Mouse (Mus musculus) thymus, adult 2 months (tissue): ENCODE measurements around the gene Ltbp3. TPM values are rescaled to one million over a fixed set of nuclear protein-coding genes. Genes with fewer than 3 reads are reported as not detected.

ENCODE experiments used
- DNase-seq: peaks from one replicate; pipeline ENCODE4 v3.0.0; 2021
- H3K27ac ChIP-seq: fragments of 200-500 bp; 2 replicates; pipeline ENCODE4 v1.5.1; 2012; ENCODE audit warnings: low read length, control low read depth; ENCODE audit not compliant: control insufficient read depth, insufficient read depth
- H3K27me3 ChIP-seq: fragments of 200-500 bp; 2 replicates; pipeline ENCODE4 v1.6.1; 2012; ENCODE audit warnings: mild to moderate bottlenecking, low read length, moderate library complexity, mixed read lengths; ENCODE audit not compliant: control insufficient read depth, insufficient read depth
- H3K36me3 ChIP-seq: fragments of 200-500 bp; 2 replicates; pipeline ENCODE4 v1.6.1; 2012; ENCODE audit warnings: mild to moderate bottlenecking, low read length, moderate library complexity; ENCODE audit not compliant: control insufficient read depth, insufficient read depth
- H3K4me1 ChIP-seq: fragments of 200-500 bp; replicated peaks from 2 replicates; pipeline ENCODE4 v1.6.1; 2012; ENCODE audit warnings: low read length; ENCODE audit not compliant: control insufficient read depth, insufficient read depth
- H3K4me3 ChIP-seq: fragments of 200-500 bp; 2 replicates; pipeline ENCODE4 v1.5.1; 2012; ENCODE audit warnings: mild to moderate bottlenecking, low read length, control low read depth, moderate library complexity; ENCODE audit not compliant: control insufficient read depth, insufficient read depth
- CTCF ChIP-seq: fragments of 200-500 bp; IDR thresholded peaks from 2 replicates; pipeline ENCODE4 v1.5.1; 2012; ENCODE audit warnings: mild to moderate bottlenecking, control low read depth, low read length, moderate library complexity, borderline replicate concordance; ENCODE audit not compliant: control insufficient read depth, poor library complexity, insufficient read depth; ENCODE audit errors: extremely low read depth
- POLR2A ChIP-seq: fragments of 200-500 bp; IDR thresholded peaks from 2 replicates; pipeline ENCODE4 v1.6.1; 2012; ENCODE audit warnings: mild to moderate bottlenecking, low read length, control low read depth, moderate library complexity; ENCODE audit not compliant: control insufficient read depth, poor library complexity, insufficient read depth; ENCODE audit errors: extremely low read depth
- WGBS: fragments of 180-500 bp; shearing (Covaris S2); methylation state at CpG from one replicate; pipeline ENCODE4 v1.1.7; 2018; 5-methylcytosine and 5-hydroxymethylcytosine counted together
- polyA plus RNA-seq: library from polyadenylated mRNA; depleted of rRNA; stranded (reverse); fragments of >200 nt; gene quantifications from 2 replicates; pipeline ENCODE4 v1.2.3, GENCODE M21; 2012

Ltbp3 gene
- polyA plus RNA-seq, 1 experiment = 37.7 TPM

DNA sequence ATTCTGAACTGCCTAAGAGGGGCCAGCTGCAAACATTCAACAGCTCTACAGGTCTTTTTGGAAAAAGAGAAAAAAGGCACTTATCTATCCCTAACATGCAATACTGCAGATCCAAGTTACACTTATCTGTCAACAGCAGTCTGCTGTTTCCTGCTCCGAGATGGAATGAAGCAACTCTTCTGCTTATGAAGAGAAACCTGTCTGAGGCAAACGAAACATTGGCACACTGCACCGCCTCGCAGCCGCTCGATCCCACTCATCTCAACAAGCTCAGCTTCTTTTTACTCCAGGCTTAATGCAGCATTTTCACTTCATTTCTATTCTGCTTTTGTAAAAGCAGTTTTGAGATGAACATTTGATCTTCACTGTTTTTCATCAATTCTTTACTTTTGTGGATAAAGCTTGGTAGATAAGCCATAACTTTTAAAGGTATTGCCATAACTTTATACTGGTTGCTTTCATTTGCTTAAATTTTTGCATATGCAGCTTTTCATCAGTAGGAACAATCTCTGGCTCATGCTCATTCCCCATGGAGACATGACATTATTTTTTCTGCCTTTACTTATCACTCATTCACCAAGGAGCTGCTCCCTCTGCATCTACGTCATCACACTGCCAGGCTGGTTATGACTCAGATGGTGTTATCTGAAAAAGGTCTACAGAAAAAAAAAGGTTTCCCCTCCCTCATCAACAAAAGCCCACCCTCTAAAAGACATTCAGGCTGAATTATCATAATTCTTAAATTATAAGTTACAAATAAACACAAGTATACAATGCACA lies 58.2 kb downstream of the Ltbp3 start:
- no peak for DNase-seq
- H3K36me3 ChIP-seq = peaks cover 39% of the 10 kb centered on the region
- no peak overlapping the region for H3K27ac ChIP-seq
- H3K27me3 ChIP-seq = no peaks in the 10 kb centered on the region
- H3K4me3 ChIP-seq = peak overlapping the region; percentile 39
- TF ChIP-seq POLR2A (no peak), CTCF (no peak)
- peaks cover 11% of the 10 kb centered on the region; the same call in 1 of the 2 replicates for H3K4me1 ChIP-seq
- WGBS = 1% methylated on average over 7 of the region's 7 CpGs

DNA sequence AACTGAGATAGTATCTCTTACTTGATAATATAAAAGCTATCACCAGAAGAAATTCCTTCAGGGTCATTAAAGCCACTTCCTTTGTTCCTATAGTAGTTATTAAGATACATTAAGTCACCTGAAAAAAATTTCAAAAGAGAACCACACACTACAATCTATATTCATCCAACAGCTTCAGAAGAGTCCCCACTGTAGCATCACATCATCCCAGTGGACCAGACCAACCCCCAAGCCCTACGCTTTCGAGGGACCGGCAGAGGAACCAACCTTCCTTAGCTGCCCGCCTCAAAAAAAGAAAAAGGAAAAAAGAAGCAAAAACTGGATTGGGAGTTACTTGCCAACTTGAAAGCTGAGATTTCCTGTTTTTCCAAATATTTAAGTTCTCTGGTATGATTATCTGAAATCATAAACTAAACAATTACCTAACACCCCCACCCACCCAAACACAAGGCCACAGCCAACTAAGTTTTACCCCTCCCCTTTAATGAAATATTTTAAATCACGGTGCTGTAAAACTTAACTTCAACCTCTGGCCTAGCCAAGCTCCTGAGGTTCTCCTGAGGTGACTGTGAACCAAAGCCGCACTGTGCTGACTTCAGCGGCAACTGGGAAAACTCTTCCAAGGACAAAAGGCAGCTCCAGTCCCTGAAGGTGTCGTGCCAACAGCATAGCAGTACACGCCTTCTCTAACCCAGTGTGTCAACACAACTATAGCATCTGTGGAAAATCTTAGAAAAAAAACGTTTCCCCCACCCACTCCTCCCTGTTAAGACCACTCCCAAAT lies 59.1 kb downstream of the Ltbp3 start:
- Histone ChIP-seq H3K27ac (peak overlapping the region; percentile 19; the same call in 1 of the 2 replicates), H3K36me3 (peaks cover 39% of the 10 kb centered on the region), H3K4me1 (peaks cover 15% of the 10 kb centered on the region), H3K27me3 (no peaks in the 10 kb centered on the region), H3K4me3 (peak overlapping the region; percentile 99)
- TF ChIP-seq CTCF (no peak), POLR2A (no peak)
- no peak for DNase-seq
- under 1% methylated on average over 10 of the region's 10 CpGs for WGBS

DNA sequence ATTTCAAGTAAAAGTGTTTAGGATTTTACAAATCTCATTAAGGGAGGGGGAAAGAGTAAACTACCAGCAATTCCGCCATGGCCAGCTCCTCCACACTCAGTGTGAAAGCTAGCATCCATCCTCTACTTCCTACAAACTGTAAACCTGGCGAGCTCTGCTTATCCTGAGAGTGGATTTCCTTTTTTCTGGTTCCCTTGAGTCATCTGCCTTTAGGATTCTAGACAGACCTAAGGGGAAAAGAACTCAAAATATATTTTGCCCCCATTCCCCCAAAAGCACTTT lies 59.6 kb downstream of the Ltbp3 start:
- Histone ChIP-seq H3K27me3 (no peaks in the 10 kb centered on the region), H3K4me1 (peaks cover 19% of the 10 kb centered on the region), H3K27ac (no peak overlapping the region; the same call in 1 of the 2 replicates), H3K36me3 (peaks cover 37% of the 10 kb centered on the region), H3K4me3 (peak overlapping the region; percentile 99)
- TF ChIP-seq CTCF = no peak
- 3% methylated on average over 2 of the region's 2 CpGs for WGBS
- no peak for DNase-seq

DNA sequence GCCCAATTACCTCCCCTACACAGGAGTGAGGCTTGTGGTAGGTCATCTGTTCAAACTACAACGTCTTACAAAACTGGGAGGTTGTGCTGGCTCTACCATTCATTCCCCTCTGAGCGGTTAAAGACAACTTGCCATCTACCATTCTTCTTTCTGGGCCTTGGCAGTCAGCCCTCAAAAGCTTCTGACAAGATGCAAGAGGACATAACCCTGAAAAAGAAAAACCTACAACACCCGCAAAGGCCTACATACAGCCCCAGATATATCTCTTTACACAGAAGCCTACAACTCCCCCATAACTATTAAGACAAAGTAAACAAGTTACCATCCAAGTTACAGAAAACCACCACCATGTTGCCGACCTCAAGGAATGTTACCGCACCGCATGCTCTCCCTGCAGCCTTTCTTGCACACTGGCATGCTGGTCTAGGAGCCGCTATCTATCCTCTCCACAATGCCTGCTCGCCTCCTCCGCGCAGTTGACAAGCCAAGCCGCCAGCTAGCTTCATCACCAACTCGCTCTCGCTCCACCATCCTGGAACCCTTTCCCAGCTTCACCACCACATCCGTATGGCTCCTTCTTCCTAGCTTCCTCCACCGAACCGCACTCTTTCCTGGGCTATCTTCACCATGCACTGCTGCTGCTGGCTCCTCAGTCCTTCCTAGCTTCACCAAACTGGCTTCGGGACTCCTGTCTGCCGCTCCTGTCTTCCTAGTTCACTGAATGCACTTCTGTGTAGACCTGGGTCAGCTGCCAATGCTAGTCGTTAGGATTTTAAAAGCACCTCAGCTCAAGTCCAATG lies 60.1 kb downstream of the Ltbp3 start:
- H3K36me3 ChIP-seq = peaks cover 32% of the 10 kb centered on the region
- DNase-seq = no peak
- peak overlapping the region; percentile 99 for H3K4me3 ChIP-seq
- peak overlapping the region; percentile 68 for H3K27ac ChIP-seq
- peaks cover 20% of the 10 kb centered on the region for H3K4me1 ChIP-seq
- no peak for TF ChIP-seq POLR2A
- TF ChIP-seq CTCF = no peak
- under 1% methylated on average over 19 of the region's 19 CpGs for WGBS
- H3K27me3 ChIP-seq = no peaks in the 10 kb centered on the region

DNA sequence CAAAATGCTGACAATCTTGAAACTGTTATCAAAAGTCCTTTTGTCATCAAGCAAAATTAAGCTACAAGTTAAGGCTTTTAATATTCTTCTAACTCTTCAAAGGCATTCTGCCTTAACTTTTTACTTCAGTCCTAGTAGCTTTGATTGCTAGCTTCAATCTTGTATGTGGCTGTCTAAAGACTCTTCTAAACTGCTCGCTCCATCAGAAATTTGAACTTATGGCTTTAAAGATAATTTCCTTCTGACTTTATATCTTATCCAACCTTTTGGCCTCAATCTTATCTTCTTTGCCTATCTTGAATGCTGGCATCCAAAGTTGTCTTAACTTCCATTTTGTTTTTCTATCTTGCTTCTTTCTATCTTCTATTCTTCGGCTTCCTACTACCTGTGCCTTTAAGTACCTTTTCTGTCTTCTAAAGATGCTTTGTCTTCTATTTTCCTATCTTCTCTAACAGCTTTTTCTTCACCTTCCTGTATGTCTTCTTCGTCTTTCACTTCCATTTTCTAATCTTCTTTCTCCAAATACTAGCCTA lies 60.8 kb downstream of the Ltbp3 start:
- H3K4me1 ChIP-seq = peaks cover 23% of the 10 kb centered on the region

DNA sequence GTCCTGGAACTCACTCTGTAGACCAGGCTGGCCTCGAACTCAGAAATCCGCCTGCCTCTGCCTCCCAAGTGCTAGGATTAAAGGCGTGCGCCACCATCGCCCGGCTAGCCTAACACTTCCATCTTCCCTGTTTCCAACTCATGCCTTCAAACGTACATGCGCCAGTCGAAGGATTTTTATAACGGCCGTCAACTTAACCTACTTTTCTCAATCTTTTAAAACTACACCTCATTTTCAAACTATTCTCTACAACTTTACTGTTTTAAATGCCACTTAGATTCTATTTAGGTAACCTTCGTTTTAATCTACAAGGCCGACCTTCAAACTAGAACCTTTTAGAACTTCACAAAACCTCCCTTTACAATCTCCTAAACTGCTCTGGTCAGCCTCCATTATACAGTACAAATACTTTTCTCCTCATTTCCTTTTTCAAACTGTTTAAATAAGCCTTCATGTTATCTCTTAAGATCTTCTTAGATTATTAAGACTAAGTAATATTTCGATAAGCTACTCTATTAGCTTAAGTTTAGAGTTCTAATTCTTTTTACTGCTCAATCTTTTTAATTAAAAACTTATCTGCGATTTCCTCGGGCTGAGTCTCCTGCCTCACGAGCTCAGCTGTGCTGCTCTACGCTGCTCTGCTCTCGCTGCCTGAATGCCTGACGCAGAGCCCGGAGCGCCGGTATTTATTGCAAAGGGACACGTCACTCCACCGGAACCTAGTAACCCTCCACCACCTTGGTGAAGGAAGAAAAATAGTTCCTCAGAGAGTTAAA lies 61.5 kb downstream of the Ltbp3 start:
- H3K27ac ChIP-seq = peak overlapping the region; percentile 98

More for the DNA sequence above, 60.8 kb downstream of the Ltbp3 start:
- no peaks in the 10 kb centered on the region for H3K27me3 ChIP-seq
- H3K4me3 ChIP-seq = peak overlapping the region; percentile 99
- H3K27ac ChIP-seq = peak overlapping the region; percentile 80
- no peak for DNase-seq
- peaks cover 25% of the 10 kb centered on the region for H3K36me3 ChIP-seq
- TF ChIP-seq CTCF (no peak), POLR2A (no peak)
- under 1% methylated on average over 3 of the region's 3 CpGs for WGBS

More for the DNA sequence above, 61.5 kb downstream of the Ltbp3 start:
- peaks cover 18% of the 10 kb centered on the region for H3K36me3 ChIP-seq
- peaks cover 25% of the 10 kb centered on the region for H3K4me1 ChIP-seq
- peak overlapping the region; percentile 64 for H3K4me3 ChIP-seq
- DNase-seq = peak; percentile 95
- no peak for TF ChIP-seq CTCF
- TF ChIP-seq POLR2A = peak; percentile 100
- under 1% methylated on average over 25 of the region's 25 CpGs for WGBS
- no peaks in the 10 kb centered on the region for H3K27me3 ChIP-seq
